Mouse (Mus musculus) ES-Bruce4 (cell line): ENCODE data around the gene Fut2. TPM values are rescaled to one million over a fixed set of nuclear protein-coding genes. Genes with fewer than 3 reads are reported as not detected.

Source experiments
- H3K27ac ChIP-seq: 2 replicates; pipeline ENCODE4 v1.5.1; 2012; ENCODE audit warnings: low read length, inconsistent platforms; ENCODE audit not compliant: insufficient read depth
- H3K27me3 ChIP-seq: 2 replicates; pipeline ENCODE4 v1.6.1; 2012; ENCODE audit warnings: mild to moderate bottlenecking, low read length, inconsistent platforms; ENCODE audit not compliant: control insufficient read depth, poor library complexity, insufficient read depth, severe bottlenecking
- H3K36me3 ChIP-seq: 2 replicates; pipeline ENCODE4 v1.6.1; 2012; ENCODE audit warnings: inconsistent platforms, mild to moderate bottlenecking, low read length, moderate library complexity; ENCODE audit not compliant: control insufficient read depth, poor library complexity, insufficient read depth, severe bottlenecking
- H3K4me1 ChIP-seq: one replicate; pipeline ENCODE4 v1.8.1; 2011; ENCODE audit warnings: low read length; ENCODE audit not compliant: control insufficient read depth, insufficient read depth
- H3K4me3 ChIP-seq: 2 replicates; pipeline ENCODE4 v1.5.1; 2011; ENCODE audit warnings: low read depth, mild to moderate bottlenecking, low read length
- H3K9ac ChIP-seq: 2 replicates; pipeline ENCODE4 v1.6.1; 2012; ENCODE audit warnings: low read depth, mild to moderate bottlenecking, inconsistent platforms; ENCODE audit not compliant: poor library complexity, severe bottlenecking
- H3K9me3 ChIP-seq: replicated peaks from 2 replicates; pipeline ENCODE4 v1.6.1; 2012; ENCODE audit warnings: mild to moderate bottlenecking, low read length, inconsistent platforms; ENCODE audit not compliant: control insufficient read depth, poor library complexity, insufficient read depth, severe bottlenecking
- CTCF ChIP-seq: IDR thresholded peaks from one replicate; pipeline ENCODE4 v1.8.1; 2011; ENCODE audit warnings: low read depth, low read length
- EP300 ChIP-seq: IDR thresholded peaks from 2 replicates; pipeline ENCODE4 v1.6.1; 2011; ENCODE audit warnings: low read depth, low read length; ENCODE audit not compliant: insufficient read depth
- POLR2A ChIP-seq: IDR thresholded peaks from one replicate; pipeline ENCODE4 v1.8.1; 2011; ENCODE audit warnings: low read length; ENCODE audit not compliant: insufficient read depth
- polyA plus RNA-seq: library from polyadenylated mRNA; stranded (reverse); fragments of >200 nt; gene quantifications from 2 replicates; pipeline ENCODE4 v1.2.4, GENCODE M21; 2011; ENCODE audit warnings: low read depth; ENCODE audit not compliant: missing spikeins, insufficient read depth, insufficient read length

Gene Fut2
- polyA plus RNA-seq, 1 experiment: not detected

DNA sequence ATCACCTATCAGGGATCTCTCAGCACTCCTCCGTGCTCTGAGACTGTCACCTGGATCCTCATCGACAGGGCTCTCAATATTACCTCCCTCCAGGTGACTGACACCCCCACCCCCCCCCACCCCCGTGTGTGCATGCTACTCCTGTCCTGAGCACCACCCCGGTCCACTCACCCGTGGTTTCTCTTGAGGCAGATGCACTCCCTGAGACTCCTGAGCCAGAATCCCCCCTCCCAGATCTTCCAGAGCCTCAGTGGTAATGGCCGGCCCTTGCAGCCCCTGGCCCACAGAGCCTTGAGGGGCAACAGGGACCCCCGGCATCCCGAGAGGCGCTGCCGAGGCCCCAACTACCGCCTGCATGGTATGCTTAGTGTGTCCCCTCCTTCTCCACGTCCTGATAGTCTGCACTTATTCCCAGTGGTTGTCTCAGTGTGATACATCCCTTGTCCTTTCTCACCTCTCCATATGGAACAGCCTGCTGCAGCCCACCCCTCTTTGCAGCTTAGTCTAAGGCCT is 37.4 kb upstream of the Fut2 start:
- H3K4me1 ChIP-seq: peaks cover 6% of the 10 kb centered on the region
- peaks cover 3% of the 10 kb centered on the region; the same call in 1 of the 2 replicates for H3K27me3 ChIP-seq
- peak overlapping the region; percentile 32; the same call in 1 of the 2 replicates for H3K9ac ChIP-seq
- no peak overlapping the region for H3K27ac ChIP-seq
- H3K36me3 ChIP-seq: no peaks in the 10 kb centered on the region
- peak overlapping the region; percentile 28 for H3K4me3 ChIP-seq
- H3K9me3 ChIP-seq: no peaks in the 10 kb centered on the region
- TF ChIP-seq CTCF: no peak
- no peak for TF ChIP-seq EP300
- TF ChIP-seq POLR2A: no peak

DNA sequence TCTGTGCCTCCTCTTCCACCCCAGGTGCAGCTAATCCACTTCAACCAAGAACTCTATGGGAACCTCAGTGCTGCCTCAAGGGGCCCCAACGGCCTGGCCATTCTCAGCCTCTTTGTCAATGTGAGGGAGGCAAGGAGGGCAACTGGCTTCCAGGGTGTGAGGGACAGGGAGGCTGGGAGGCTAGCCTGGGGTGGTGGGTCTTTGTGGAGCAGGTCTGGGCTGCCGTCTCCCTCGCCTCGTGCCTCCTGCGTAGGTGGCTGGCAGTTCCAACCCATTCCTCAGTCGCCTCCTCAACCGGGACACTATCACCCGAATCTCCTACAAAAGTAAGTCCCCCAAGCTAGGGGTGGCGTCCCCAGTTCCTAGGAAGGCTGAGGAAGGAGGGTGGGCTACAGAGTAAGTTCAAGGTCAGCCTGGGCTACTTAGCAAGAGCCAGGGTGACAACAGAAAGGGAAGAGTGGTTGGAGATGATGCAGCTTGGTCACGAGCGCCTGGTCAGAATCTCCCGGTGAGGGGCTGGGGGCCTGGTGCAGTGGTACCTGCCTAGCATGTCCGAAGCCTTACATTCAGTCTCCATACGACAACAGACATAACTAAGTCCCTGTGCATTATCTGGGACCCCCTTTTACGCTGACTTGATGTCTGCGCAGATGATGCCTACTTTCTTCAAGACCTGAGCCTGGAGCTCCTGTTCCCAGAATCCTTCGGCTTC is 36.8 kb upstream of the Fut2 start:
- Histone ChIP-seq H3K36me3 (no peaks in the 10 kb centered on the region), H3K9ac (no peak overlapping the region), H3K27ac (no peak overlapping the region), H3K27me3 (peaks cover 3% of the 10 kb centered on the region; the same call in 1 of the 2 replicates), H3K9me3 (no peaks in the 10 kb centered on the region), H3K4me3 (no peak overlapping the region), H3K4me1 (peaks cover under 1% of the 10 kb centered on the region)
- no peak for TF ChIP-seq EP300
- TF ChIP-seq CTCF: no peak
- no peak for TF ChIP-seq POLR2A

DNA sequence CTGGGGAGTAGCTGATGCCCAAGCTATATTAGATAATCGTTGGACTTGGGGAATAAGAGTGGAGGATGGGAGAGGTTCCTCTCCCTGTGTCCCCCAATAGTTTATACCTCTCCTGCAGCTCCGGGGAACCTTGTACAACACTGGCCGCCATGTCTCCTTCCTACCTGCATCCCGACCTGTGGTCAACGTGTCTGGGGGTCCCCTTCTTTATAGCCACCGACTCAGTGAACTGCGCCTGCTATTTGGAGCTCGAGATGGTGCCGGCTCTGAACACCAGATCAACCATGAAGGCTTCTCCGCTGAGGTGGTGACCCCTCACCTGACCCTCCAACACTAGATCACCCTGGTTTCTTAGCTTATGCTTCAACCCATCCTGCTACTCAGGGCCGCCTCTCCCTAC is 36.1 kb upstream of the Fut2 start:
- H3K4me1 ChIP-seq: no peaks in the 10 kb centered on the region
- TF ChIP-seq POLR2A: no peak
- TF ChIP-seq CTCF: no peak
- no peak for TF ChIP-seq EP300
- no peak overlapping the region for H3K4me3 ChIP-seq
- H3K36me3 ChIP-seq: no peaks in the 10 kb centered on the region
- no peak overlapping the region for H3K27ac ChIP-seq
- no peak overlapping the region for H3K9ac ChIP-seq
- H3K9me3 ChIP-seq: no peaks in the 10 kb centered on the region
- peaks cover 3% of the 10 kb centered on the region; the same call in 1 of the 2 replicates for H3K27me3 ChIP-seq

DNA sequence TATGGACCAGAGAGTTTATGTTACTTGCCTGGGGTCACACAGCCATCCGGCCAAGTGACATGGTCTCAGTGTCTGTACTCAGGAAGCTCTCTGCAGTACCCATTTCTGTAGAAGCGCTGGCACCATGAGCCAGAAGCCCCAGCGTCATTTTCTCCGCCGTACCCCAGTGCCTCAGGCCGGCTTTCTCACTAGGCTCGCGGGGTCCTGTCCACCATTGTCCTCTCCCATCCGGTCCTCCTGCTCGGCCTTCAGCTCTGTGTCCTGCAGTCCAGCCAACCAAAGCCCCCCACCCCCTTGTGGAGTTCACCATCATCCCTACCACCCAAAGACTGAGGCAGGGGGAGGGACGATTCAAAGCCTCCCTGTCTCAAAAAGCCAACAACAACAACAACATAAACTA is 35.4 kb upstream of the Fut2 start:
- no peaks in the 10 kb centered on the region for H3K4me1 ChIP-seq
- peak overlapping the region; percentile 42; the same call in 1 of the 2 replicates for H3K9ac ChIP-seq
- no peaks in the 10 kb centered on the region for H3K9me3 ChIP-seq
- no peaks in the 10 kb centered on the region for H3K36me3 ChIP-seq
- no peak overlapping the region for H3K27ac ChIP-seq
- H3K27me3 ChIP-seq: peaks cover 3% of the 10 kb centered on the region; the same call in 1 of the 2 replicates
- H3K4me3 ChIP-seq: no peak overlapping the region
- TF ChIP-seq POLR2A: no peak
- no peak for TF ChIP-seq EP300
- no peak for TF ChIP-seq CTCF

DNA sequence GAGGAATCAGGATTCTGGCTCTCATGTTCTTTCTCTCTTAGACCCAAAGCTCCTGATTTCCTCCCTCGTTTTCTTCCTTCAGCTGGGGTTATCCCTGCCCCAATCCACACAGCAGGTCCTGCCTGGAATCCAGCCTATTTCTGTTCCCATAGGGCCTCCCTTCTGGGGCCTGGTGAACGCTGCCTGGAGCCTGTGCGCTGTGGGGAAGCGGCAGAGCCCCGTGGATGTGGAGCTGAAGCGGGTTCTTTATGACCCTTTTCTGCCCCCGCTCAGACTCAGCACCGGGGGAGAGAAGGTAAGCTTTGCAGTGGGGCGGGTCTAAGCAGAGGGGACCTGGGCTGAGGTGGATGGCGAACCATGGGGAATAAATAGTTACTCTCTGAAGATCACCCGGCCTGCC is 34.9 kb upstream of the Fut2 start:
- TF ChIP-seq CTCF (no peak), EP300 (no peak), POLR2A (no peak)
- no peaks in the 10 kb centered on the region for H3K36me3 ChIP-seq
- peak overlapping the region; percentile 42 for H3K9ac ChIP-seq
- no peaks in the 10 kb centered on the region for H3K4me1 ChIP-seq
- peaks cover 3% of the 10 kb centered on the region; the same call in 1 of the 2 replicates for H3K27me3 ChIP-seq
- H3K27ac ChIP-seq: no peak overlapping the region
- H3K4me3 ChIP-seq: peak overlapping the region; percentile 50
- H3K9me3 ChIP-seq: no peaks in the 10 kb centered on the region

DNA sequence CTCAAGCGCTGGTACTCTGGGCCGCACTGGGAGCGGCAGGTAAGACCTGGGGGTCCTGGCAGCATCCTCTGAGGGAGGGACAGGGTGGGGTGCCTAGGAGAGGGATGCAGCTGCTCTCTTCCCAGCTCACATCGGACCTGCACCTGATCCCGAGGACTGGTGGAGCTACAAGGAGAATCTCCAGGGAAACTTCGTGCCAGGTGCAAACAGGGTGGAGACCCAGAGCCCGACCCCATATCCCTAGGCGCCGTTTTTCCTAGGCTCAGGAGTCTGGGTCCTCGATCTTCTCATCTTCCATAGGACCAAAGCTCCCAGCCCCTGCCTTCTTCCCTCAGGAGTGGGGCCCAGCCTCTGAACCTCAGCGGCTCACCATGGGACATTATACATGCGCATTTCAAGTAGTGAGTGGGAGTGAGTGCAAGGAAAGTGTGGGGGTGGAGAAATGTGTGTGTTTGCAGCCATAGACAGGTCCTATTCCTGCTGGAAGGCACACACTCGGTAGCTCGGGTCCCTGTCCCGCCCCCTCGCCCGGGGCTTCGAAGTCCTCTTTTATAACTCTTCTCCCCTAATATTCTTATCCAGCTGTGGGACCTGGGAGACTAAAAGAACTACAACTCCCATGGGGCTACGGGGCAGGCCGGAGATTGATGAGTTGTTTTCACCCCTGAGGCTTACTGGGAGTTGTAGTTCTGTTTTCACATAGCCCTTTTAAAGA is 34.3 kb upstream of the Fut2 start:
- H3K9ac ChIP-seq: peak overlapping the region; percentile 57
- H3K9me3 ChIP-seq: no peaks in the 10 kb centered on the region
- TF ChIP-seq EP300 (no peak), CTCF (no peak), POLR2A (no peak)
- peak overlapping the region; percentile 65 for H3K4me3 ChIP-seq
- no peaks in the 10 kb centered on the region for H3K36me3 ChIP-seq
- no peaks in the 10 kb centered on the region for H3K4me1 ChIP-seq
- peaks cover 3% of the 10 kb centered on the region; the same call in 1 of the 2 replicates for H3K27me3 ChIP-seq
- no peak overlapping the region for H3K27ac ChIP-seq
